Mouse (Mus musculus): ENCODE measurements around the gene Blmh. TPM values are rescaled to one million over a fixed set of nuclear protein-coding genes. Genes with fewer than 3 reads are reported as not detected.
A peak's percentile ranks its signal among the peaks of the same experiment; 100 is the strongest.

The Blmh gene
- polyA plus RNA-seq, 1 experiment from 2014 or later: 97.0 TPM

GRCm38 (mm10) chr11:76897871-76898270 is 26.7 kb upstream of the Blmh start:
- Histone ChIP-seq H3K4me2 (no peak overlapping the region), H3K27me3 (replicated peaks) (no peaks in the 10 kb centered on the region)

GRCm38 (mm10) chr11:76898751-76899150 is 25.9 kb upstream of the Blmh start:
- Histone ChIP-seq H3K27me3 (replicated peaks) (no peaks in the 10 kb centered on the region), H3K36me3 (no peaks in the 10 kb centered on the region), H3K4me2 (no peak overlapping the region), H3K9ac (no peak overlapping the region), H3K4me3 (no peak overlapping the region), H3K9me3 (no peaks in the 10 kb centered on the region), H3K27ac (replicated peaks) (no peak overlapping the region), H3K4me1 (peaks cover 18% of the 10 kb centered on the region)
- WGBS: 86% methylated on average over 3 of the region's 3 CpGs
- ATAC-seq (ENCODE audit: extremely low read depth, insufficient number of reproducible peaks, low FRiP score, low TSS enrichment): no peak

More at GRCm38 (mm10) chr11:76897871-76898270, 26.7 kb upstream of the Blmh start:
- no peaks in the 10 kb centered on the region for H3K9me3 ChIP-seq
- H3K4me1 ChIP-seq: peaks cover 25% of the 10 kb centered on the region
- 55% methylated on average over 3 of the region's 3 CpGs for WGBS
- no peak overlapping the region for H3K9ac ChIP-seq
- no peak overlapping the region for H3K4me3 ChIP-seq
- no peak for ATAC-seq (ENCODE audit: extremely low read depth, insufficient number of reproducible peaks, low FRiP score, low TSS enrichment)
- H3K36me3 ChIP-seq: no peaks in the 10 kb centered on the region
- no peak overlapping the region for H3K27ac ChIP-seq (replicated peaks)

- no peak overlapping the region for H3K4me3 ChIP-seq
- H3K27ac ChIP-seq (replicated peaks): no peak overlapping the region
- H3K4me1 ChIP-seq: peaks cover 14% of the 10 kb centered on the region
- H3K36me3 ChIP-seq: no peaks in the 10 kb centered on the region
- no peaks in the 10 kb centered on the region for H3K27me3 ChIP-seq (replicated peaks)
- ATAC-seq (ENCODE audit: extremely low read depth, insufficient number of reproducible peaks, low FRiP score, low TSS enrichment): no peak
- H3K9me3 ChIP-seq: no peaks in the 10 kb centered on the region
- H3K9ac ChIP-seq: no peak overlapping the region
- H3K4me2 ChIP-seq: no peak overlapping the region
- 49% methylated on average over 5 of the region's 5 CpGs for WGBS
These were observed 24.6 kb upstream of the Blmh start for GRCm38 (mm10) chr11:76899758-76900738.

- WGBS: 59% methylated on average over 7 of the region's 7 CpGs
- Histone ChIP-seq H3K9me3 (no peaks in the 10 kb centered on the region), H3K4me2 (no peak within 1 kb of the TSS), H3K4me3 (no peak within 1 kb of the TSS), H3K36me3 (no peaks in the 10 kb centered on the region), H3K27ac (replicated peaks) (no peak within 1 kb of the TSS), H3K9ac (no peak within 1 kb of the TSS), H3K4me1 (peaks cover 8% of the 10 kb centered on the region), H3K27me3 (replicated peaks) (no peaks in the 10 kb centered on the region)
- no peak for ATAC-seq (ENCODE audit: extremely low read depth, insufficient number of reproducible peaks, low FRiP score, low TSS enrichment)
These were observed 22.8 kb upstream of the Blmh start, which contains the start of gene Tmigd1 for GRCm38 (mm10) chr11:76901579-76902361. Gene Tmigd1 (plus strand): TSS chr11:76902159.

GRCm38 (mm10) chr11:76904340-76904739 is 20.3 kb upstream of the Blmh start:
- H3K4me1 ChIP-seq: peaks cover 3% of the 10 kb centered on the region; the same call in 1 of the 2 replicates
- no peak overlapping the region for H3K27ac ChIP-seq (replicated peaks)
- H3K9ac ChIP-seq: no peak overlapping the region
- no peak for ATAC-seq (ENCODE audit: extremely low read depth, insufficient number of reproducible peaks, low FRiP score, low TSS enrichment)
- no peaks in the 10 kb centered on the region for H3K36me3 ChIP-seq
- H3K4me3 ChIP-seq: no peak overlapping the region
- WGBS: 82% methylated on average over 2 of the region's 2 CpGs
- no peak overlapping the region for H3K4me2 ChIP-seq
- no peaks in the 10 kb centered on the region for H3K27me3 ChIP-seq (replicated peaks)
- H3K9me3 ChIP-seq: no peaks in the 10 kb centered on the region

GRCm38 (mm10) chr11:76908651-76909050 is 16.0 kb upstream of the Blmh start:
- no peaks in the 10 kb centered on the region for H3K27me3 ChIP-seq (replicated peaks)
- H3K4me2 ChIP-seq: no peak overlapping the region
- no peak overlapping the region for H3K9ac ChIP-seq
- H3K4me1 ChIP-seq: peaks cover 26% of the 10 kb centered on the region
- H3K4me3 ChIP-seq: no peak overlapping the region
- no peaks in the 10 kb centered on the region for H3K9me3 ChIP-seq
- WGBS: 82% methylated on average over 7 of the region's 7 CpGs
- no peak for ATAC-seq (ENCODE audit: extremely low read depth, insufficient number of reproducible peaks, low FRiP score, low TSS enrichment)
- H3K36me3 ChIP-seq: no peaks in the 10 kb centered on the region
- no peak overlapping the region for H3K27ac ChIP-seq (replicated peaks)

GRCm38 (mm10) chr11:76911325-76912054 is 13.1 kb upstream of the Blmh start:
- Histone ChIP-seq H3K4me1 (peaks cover 29% of the 10 kb centered on the region), H3K4me2 (no peak overlapping the region), H3K4me3 (no peak overlapping the region), H3K9ac (no peak overlapping the region), H3K9me3 (no peaks in the 10 kb centered on the region), H3K36me3 (no peaks in the 10 kb centered on the region), H3K27me3 (replicated peaks) (no peaks in the 10 kb centered on the region), H3K27ac (replicated peaks) (peak overlapping the region; percentile 75)
- WGBS: 47% methylated on average over 3 of the region's 3 CpGs
- ATAC-seq (ENCODE audit: extremely low read depth, insufficient number of reproducible peaks, low FRiP score, low TSS enrichment): no peak

- Histone ChIP-seq H3K27ac (replicated peaks) (peak overlapping the region; percentile 75), H3K4me2 (peak overlapping the region; percentile 39), H3K27me3 (replicated peaks) (no peaks in the 10 kb centered on the region), H3K4me1 (peaks cover 35% of the 10 kb centered on the region), H3K4me3 (no peak overlapping the region), H3K9ac (0 out of 2 replicates have a peak overlapping the region, but pooled peaks have one; percentile 21), H3K36me3 (no peaks in the 10 kb centered on the region), H3K9me3 (no peaks in the 10 kb centered on the region)
- 11% methylated on average over 7 of the region's 7 CpGs for WGBS
- ATAC-seq (ENCODE audit: extremely low read depth, insufficient number of reproducible peaks, low FRiP score, low TSS enrichment): no peak
These were observed 12.6 kb upstream of the Blmh start for GRCm38 (mm10) chr11:76912055-76912395.

- H3K27ac ChIP-seq (replicated peaks): no peak overlapping the region
- H3K9ac ChIP-seq: no peak overlapping the region
- H3K4me2 ChIP-seq: no peak overlapping the region
- no peaks in the 10 kb centered on the region for H3K36me3 ChIP-seq
- peaks cover 40% of the 10 kb centered on the region for H3K4me1 ChIP-seq
- no peaks in the 10 kb centered on the region for H3K27me3 ChIP-seq (replicated peaks)
- H3K9me3 ChIP-seq: no peaks in the 10 kb centered on the region
- no peak for ATAC-seq (ENCODE audit: extremely low read depth, insufficient number of reproducible peaks, low FRiP score, low TSS enrichment)
- 66% methylated on average over 7 of the region's 7 CpGs for WGBS
- H3K4me3 ChIP-seq: no peak overlapping the region
These were observed 10.2 kb upstream of the Blmh start for GRCm38 (mm10) chr11:76914366-76914765.

- Histone ChIP-seq H3K36me3 (no peaks in the 10 kb centered on the region), H3K4me1 (peaks cover 25% of the 10 kb centered on the region), H3K9ac (no peak overlapping the region), H3K9me3 (no peaks in the 10 kb centered on the region), H3K27me3 (replicated peaks) (no peaks in the 10 kb centered on the region), H3K4me3 (no peak overlapping the region), H3K4me2 (peak overlapping the region; percentile 44), H3K27ac (replicated peaks) (no peak overlapping the region)
- no peak for ATAC-seq (ENCODE audit: extremely low read depth, insufficient number of reproducible peaks, low FRiP score, low TSS enrichment)
- 34% methylated on average over 13 of the region's 13 CpGs for WGBS
These were observed 7.9 kb upstream of the Blmh start for GRCm38 (mm10) chr11:76916539-76917229.

Data from heart, embryonic 13.5 days (tissue).